In genomic region chr8:123101735-123102685, GRCm38 (mm10) we compare ENCODE assay signal across 8 mouse cellular contexts. TPM values are rescaled to one million over a fixed set of nuclear protein-coding genes. Genes with fewer than 3 reads are reported as not detected.
DNase-seq lines count a peak whose midpoint lies in the region; ATAC-seq lines count a peak whose summit lies in the region.

Gene Rpl13 (plus strand): TSS chr8:123102350.

- ATAC-seq in inflammation-experienced regulatory T-cells, adult 6 months, result peak; percentile 49
- peak; percentile 88 for ATAC-seq in megakaryocyte-erythroid progenitor cell, adult 5-6 weeks (replicated peaks; ENCODE audit: low FRiP score, low TSS enrichment, poor library complexity, severe bottlenecking)

- intact Hi-C loops in gastrocnemius, postnatal 14 days (cut with DNase I; ENCODE audit: low total_unique reads), result no loop called here
- intact Hi-C loops in left cerebral cortex, postnatal 10 days (cut with DNase I), result loop anchor here (5.0 kb wide), 1 partner anchor 60 kb away; the partner anchor contains the start of gene Ankrd11

- peak; percentile 97 to 99 for DNase-seq in adrenal gland, adult (ENCODE audit: inconsistent age in 2 of 2, low spot score in 1 of 2)
- DNase-seq in embryo, embryonic 10.5 days (ENCODE audit: low spot score), result peak; percentile 98
- DNase-seq in gastrocnemius, postnatal 14 days, result peak; percentile 97
- DNase-seq in left cerebral cortex, postnatal 10 days (ENCODE audit: extremely low spot score in 1 of 2, low spot score in 2 of 2), result peak; percentile 98
- DNase-seq in right cerebral cortex, postnatal 25 days, result peak; percentile 97
- peak; percentile 96 to 98 for DNase-seq in urinary bladder, postnatal 4 days (ENCODE audit: low spot score in 2 of 2)

RNA-seq across cellular contexts. Expression of gene Rpl13, which starts in this region (rescaled TPM):
- total RNA-seq in gastrocnemius, postnatal 14 days (2021), result 100 to 1,000 TPM; 517 to 627 TPM
- 1,000 to 10,000 TPM; 1,514 to 2,679 (median 2,672) TPM for polyA plus RNA-seq in inflammation-experienced regulatory T-cells, adult 6 months (2017; shearing (Covaris generic))
- total RNA-seq in left cerebral cortex, postnatal 10 days (2021), result 100 to 1,000 TPM; 451 to 456 TPM
- 2,414 and 2,637 TPM in 2 replicates for total RNA-seq in megakaryocyte-erythroid progenitor cell, adult 5-6 weeks (2014; fragmentation: Nextera tagmentation)
- total RNA-seq in megakaryocyte-erythroid progenitor cell, adult 5-6 weeks (2017), result 3,345 and 3,531 TPM in 2 replicates

Comparison
In these comparisons a context has a peak if more than half of its experiments do, and no peak if none do; other contexts are left out.
1. Peak in every context shown above with its lines: DNase-seq and ATAC-seq.